Mouse (Mus musculus): ENCODE measurements at regions not wholly inside any gene's neighbourhood (a gene's known extent, or its start where the extent isn't known, plus 50 kb on each side); places are given as distances from the start of the nearest gene placed in this dataset.
"Not testable (repeated sequence)": the region's sequence is repeated elsewhere in the genome, so short reads cannot be mapped to it uniquely, and the experiment has no call there.

- DNase-seq (ENCODE audit: extremely low read depth, low read depth) = no peak
Observed at GRCm38 (mm10) chr1:194565574-194565973, 52.4 kb upstream of the Plxna2 start.

GRCm38 (mm10) chr1:194563946-194564345 is 54.1 kb upstream of the Plxna2 start:
- DNase-seq (ENCODE audit: extremely low read depth, low read depth) = no peak

- DNase-seq (ENCODE audit: extremely low read depth, low read depth) = no peak
Observed at GRCm38 (mm10) chr1:194561098-194561497, 56.9 kb upstream of the Plxna2 start.

- DNase-seq (ENCODE audit: extremely low read depth, low read depth) = no peak
Observed at GRCm38 (mm10) chr1:194548661-194549060, 69.4 kb upstream of the Plxna2 start.

GRCm38 (mm10) chr1:194548243-194548642 is 69.8 kb upstream of the Plxna2 start:
- DNase-seq (ENCODE audit: extremely low read depth, low read depth) = no peak

GRCm38 (mm10) chr1:194540923-194541322 is 77.1 kb upstream of the Plxna2 start:
- no peak for DNase-seq (ENCODE audit: extremely low read depth, low read depth)

GRCm38 (mm10) chr1:194527342-194528165 is 90.5 kb upstream of the Plxna2 start:
- DNase-seq (ENCODE audit: extremely low read depth, low read depth) = no peak

- no peak for DNase-seq (ENCODE audit: extremely low read depth, low read depth)
Observed at GRCm38 (mm10) chr1:194524976-194525375, 93.0 kb upstream of the Plxna2 start.

GRCm38 (mm10) chr1:194521216-194521615 is 96.8 kb upstream of the Plxna2 start:
- DNase-seq (ENCODE audit: extremely low read depth, low read depth) = no peak

GRCm38 (mm10) chr1:194519509-194520220 is 98.4 kb upstream of the Plxna2 start:
- no peak for DNase-seq (ENCODE audit: extremely low read depth, low read depth)

GRCm38 (mm10) chr1:194516136-194516535 is 101.9 kb upstream of the Plxna2 start:
- DNase-seq (ENCODE audit: extremely low read depth, low read depth) = no peak

- DNase-seq (ENCODE audit: extremely low read depth, low read depth) = no peak
Observed at GRCm38 (mm10) chr1:194508314-194508713, 109.7 kb upstream of the Plxna2 start.

GRCm38 (mm10) chr1:194505826-194506225 is 112.2 kb upstream of the Plxna2 start:
- no peak for DNase-seq (ENCODE audit: extremely low read depth, low read depth)

- DNase-seq (ENCODE audit: extremely low read depth, low read depth) = no peak
Observed at GRCm38 (mm10) chr1:194504207-194504606, 113.8 kb upstream of the Plxna2 start.

GRCm38 (mm10) chr1:194503517-194503916 is 114.5 kb upstream of the Plxna2 start:
- no peak for DNase-seq (ENCODE audit: extremely low read depth, low read depth)

- DNase-seq (ENCODE audit: extremely low read depth, low read depth) = no peak
Observed at GRCm38 (mm10) chr1:194496424-194496823, 121.6 kb upstream of the Plxna2 start.

- DNase-seq (ENCODE audit: extremely low read depth, low read depth) = no peak
Observed at GRCm38 (mm10) chr1:194491111-194491510, 126.9 kb upstream of the Plxna2 start.

- DNase-seq (ENCODE audit: extremely low read depth, low read depth) = no peak
Observed at GRCm38 (mm10) chr1:194488126-194488525, 129.9 kb upstream of the Plxna2 start.

- DNase-seq (ENCODE audit: extremely low read depth, low read depth) = no peak
Observed at GRCm38 (mm10) chr1:194482717-194483059, 135.3 kb upstream of the Plxna2 start.

- peak; percentile 55 for DNase-seq (ENCODE audit: extremely low read depth, low read depth)
Observed at GRCm38 (mm10) chr1:194482001-194482716, 135.9 kb upstream of the Plxna2 start.

- DNase-seq (ENCODE audit: extremely low read depth, low read depth) = not testable (repeated sequence)
Observed at GRCm38 (mm10) chr1:194471281-194471680, 146.7 kb upstream of the Plxna2 start.

GRCm38 (mm10) chr1:194452480-194452879 is 165.5 kb upstream of the Plxna2 start:
- no peak for DNase-seq (ENCODE audit: extremely low read depth, low read depth)

Data from MEL-GATA-1-ER (cell line).